Mouse (Mus musculus) cerebellum, adult 2 months (tissue): Measurements from ENCODE around the gene Slc23a2.

Source experiments
- CTCF ChIP-seq: fragments of 200-500 bp; IDR thresholded peaks from 2 replicates; pipeline ENCODE4 v1.5.1; 2011; ENCODE audit warnings: low read depth, mild to moderate bottlenecking, control low read depth, low read length, moderate library complexity, borderline replicate concordance; ENCODE audit not compliant: insufficient read depth
- POLR2A ChIP-seq: fragments of 200-500 bp; IDR thresholded peaks from 2 replicates; pipeline ENCODE4 v1.6.1; 2011; ENCODE audit warnings: low read length, control low read depth, borderline replicate concordance; ENCODE audit not compliant: insufficient read depth

- TF ChIP-seq POLR2A = no peak
- no peak for TF ChIP-seq CTCF
Measured at GRCm38 (mm10) chr2:132094441-132095230, 50.3 kb downstream of the Slc23a2 start.
